Mouse (Mus musculus) embryonic facial prominence, embryonic 15.5 days (tissue): ENCODE data around the gene Tmem50a. TPM values are rescaled to one million over a fixed set of nuclear protein-coding genes. Genes with fewer than 3 reads are reported as not detected.

Experiments used
- ATAC-seq: fragments of 200-750 bp; cut with Nextera tagmentation; 2 replicates; pipeline ENCODE4 v1.8.0; 2017; ENCODE audit warnings: low read depth, moderate TSS enrichment; ENCODE audit not compliant: insufficient number of reproducible peaks, low FRiP score, low TSS enrichment
- H3K27ac ChIP-seq: fragments of 300-500 bp; sonication (generic); replicated peaks from 2 replicates; pipeline ENCODE4 v1.5.1; 2015; ENCODE audit warnings: mild to moderate bottlenecking, inconsistent platforms
- H3K27me3 ChIP-seq: fragments of 300-500 bp; sonication (generic); 2 replicates; pipeline ENCODE4 v1.6.1; 2015; ENCODE audit warnings: inconsistent platforms
- H3K36me3 ChIP-seq: fragments of 300-500 bp; sonication (generic); 2 replicates; pipeline ENCODE4 v1.6.1; 2015; ENCODE audit warnings: mild to moderate bottlenecking, inconsistent platforms
- H3K4me1 ChIP-seq: fragments of 300-500 bp; sonication (generic); 2 replicates; pipeline ENCODE4 v1.6.1; 2015; ENCODE audit warnings: inconsistent platforms
- H3K4me2 ChIP-seq: fragments of 300-500 bp; sonication (generic); replicated peaks from 2 replicates; pipeline ENCODE4 v1.6.1; 2015; ENCODE audit warnings: mild to moderate bottlenecking, inconsistent platforms
- H3K4me3 ChIP-seq: fragments of 300-500 bp; sonication (generic); replicated peaks from 2 replicates; pipeline ENCODE4 v1.5.1; 2015; ENCODE audit warnings: mild to moderate bottlenecking, inconsistent platforms
- H3K9ac ChIP-seq: fragments of 300-500 bp; sonication (generic); 2 replicates; pipeline ENCODE4 v1.6.1; 2015; ENCODE audit warnings: inconsistent platforms
- H3K9me3 ChIP-seq: fragments of 300-500 bp; sonication (generic); replicated peaks from 2 replicates; pipeline ENCODE4 v1.6.1; 2016; ENCODE audit warnings: inconsistent platforms
- WGBS: fragments of 180-500 bp; shearing (Covaris S2); methylation state at CpG from one replicate; pipeline ENCODE4 v1.1.7; 2015; 5-methylcytosine and 5-hydroxymethylcytosine counted together
- polyA plus RNA-seq: library from polyadenylated mRNA; unstranded; fragments of >200 nt; fragmentation: Nextera tagmentation; extraction: Ambion mirVana; gene quantifications from 2 replicates; pipeline ENCODE4 v1.2.1, GENCODE M21; 2015

Tmem50a gene
- polyA plus RNA-seq, 1 experiment from 2014 or later: 193 TPM

GRCm38 (mm10) chr4:134937240-134938176 is 22.7 kb upstream of the Tmem50a start:
- Histone ChIP-seq H3K36me3 (peaks cover 42% of the 10 kb centered on the region), H3K4me2 (no peak overlapping the region), H3K27ac (no peak overlapping the region; the same call in 1 of the 2 replicates), H3K4me1 (no peaks in the 10 kb centered on the region), H3K9me3 (no peaks in the 10 kb centered on the region), H3K9ac (no peak overlapping the region), H3K4me3 (no peak overlapping the region), H3K27me3 (peaks cover 4% of the 10 kb centered on the region; the same call in 1 of the 2 replicates)
- no peak; the same call in 1 of the 2 replicates for ATAC-seq
- WGBS: 68% methylated on average over 17 of the region's 17 CpGs

- no peaks in the 10 kb centered on the region for H3K27me3 ChIP-seq
- peaks cover 22% of the 10 kb centered on the region for H3K4me1 ChIP-seq
- H3K4me2 ChIP-seq: peak within 1 kb of the TSS; percentile 82
- H3K36me3 ChIP-seq: peaks cover 64% of the 10 kb centered on the region
- peak within 1 kb of the TSS; percentile 68 for H3K9ac ChIP-seq
- H3K4me3 ChIP-seq: peak within 1 kb of the TSS; percentile 97
- peak within 1 kb of the TSS; percentile 82 for H3K27ac ChIP-seq
- no peaks in the 10 kb centered on the region for H3K9me3 ChIP-seq
- under 1% methylated on average over 68 of the region's 68 CpGs for WGBS
- ATAC-seq: peak; percentile 97
Measured at GRCm38 (mm10) chr4:134930684-134931481, 16.1 kb upstream of the Tmem50a start, which contains the start of gene Syf2. Syf2 (plus strand) TSS chr4:134930898.

GRCm38 (mm10) chr4:134930190-134930589 is 15.4 kb upstream of the Tmem50a start:
- Histone ChIP-seq H3K9ac (peak overlapping the region; percentile 26; the same call in 1 of the 2 replicates), H3K27ac (peak overlapping the region; percentile 69), H3K4me1 (peaks cover 29% of the 10 kb centered on the region), H3K36me3 (peaks cover 64% of the 10 kb centered on the region), H3K9me3 (no peaks in the 10 kb centered on the region), H3K4me2 (peak overlapping the region; percentile 82), H3K4me3 (peak overlapping the region; percentile 97), H3K27me3 (no peaks in the 10 kb centered on the region)
- ATAC-seq: no peak
- WGBS: 27% methylated on average over 9 of the region's 9 CpGs

- Histone ChIP-seq H3K27ac (no peak overlapping the region), H3K4me2 (no peak overlapping the region), H3K4me3 (no peak overlapping the region), H3K9me3 (no peaks in the 10 kb centered on the region), H3K9ac (no peak overlapping the region), H3K4me1 (peaks cover 30% of the 10 kb centered on the region), H3K27me3 (no peaks in the 10 kb centered on the region), H3K36me3 (peaks cover 58% of the 10 kb centered on the region)
- 78% methylated on average over 4 of the region's 4 CpGs for WGBS
- no peak for ATAC-seq
Measured at GRCm38 (mm10) chr4:134929536-134929935, 14.7 kb upstream of the Tmem50a start.

- H3K27ac ChIP-seq: no peak overlapping the region
- WGBS: 90% methylated on average over 1 of the region's 1 CpGs
- no peak for ATAC-seq
- H3K36me3 ChIP-seq: peaks cover 48% of the 10 kb centered on the region
- peaks cover 30% of the 10 kb centered on the region for H3K4me1 ChIP-seq
- H3K4me3 ChIP-seq: no peak overlapping the region
- H3K27me3 ChIP-seq: no peaks in the 10 kb centered on the region
- no peak overlapping the region for H3K9ac ChIP-seq
- H3K4me2 ChIP-seq: no peak overlapping the region
- no peaks in the 10 kb centered on the region for H3K9me3 ChIP-seq
Measured at GRCm38 (mm10) chr4:134928464-134928836, 13.6 kb upstream of the Tmem50a start.

GRCm38 (mm10) chr4:134927815-134928463 is 13.1 kb upstream of the Tmem50a start:
- no peak overlapping the region for H3K9ac ChIP-seq
- no peak for ATAC-seq
- no peaks in the 10 kb centered on the region for H3K27me3 ChIP-seq
- H3K9me3 ChIP-seq: no peaks in the 10 kb centered on the region
- no peak overlapping the region for H3K4me2 ChIP-seq
- no peak overlapping the region for H3K4me3 ChIP-seq
- H3K4me1 ChIP-seq: peaks cover 30% of the 10 kb centered on the region
- 63% methylated on average over 5 of the region's 5 CpGs for WGBS
- peaks cover 43% of the 10 kb centered on the region for H3K36me3 ChIP-seq
- no peak overlapping the region for H3K27ac ChIP-seq

- no peak overlapping the region; the same call in 1 of the 2 replicates for H3K27ac ChIP-seq
- H3K4me3 ChIP-seq: peak overlapping the region; percentile 100
- peaks cover 34% of the 10 kb centered on the region for H3K36me3 ChIP-seq
- no peak for ATAC-seq
- H3K9ac ChIP-seq: peak overlapping the region; percentile 18; the same call in 1 of the 2 replicates
- H3K27me3 ChIP-seq: no peaks in the 10 kb centered on the region
- no peaks in the 10 kb centered on the region for H3K9me3 ChIP-seq
- peaks cover 21% of the 10 kb centered on the region for H3K4me1 ChIP-seq
- WGBS: 66% methylated on average over 8 of the region's 8 CpGs
- peak overlapping the region; percentile 69 for H3K4me2 ChIP-seq
Measured at GRCm38 (mm10) chr4:134925206-134925605, 10.4 kb upstream of the Tmem50a start.

GRCm38 (mm10) chr4:134924019-134924741 is 9.4 kb upstream of the Tmem50a start:
- ATAC-seq: no peak
- Histone ChIP-seq H3K36me3 (peaks cover 34% of the 10 kb centered on the region), H3K4me3 (peak overlapping the region; percentile 100), H3K9me3 (no peaks in the 10 kb centered on the region), H3K27ac (peak overlapping the region; percentile 96), H3K9ac (peak overlapping the region; percentile 100), H3K4me2 (peak overlapping the region; percentile 69), H3K4me1 (peaks cover 21% of the 10 kb centered on the region), H3K27me3 (no peaks in the 10 kb centered on the region)
- under 1% methylated on average over 75 of the region's 75 CpGs for WGBS

- H3K9me3 ChIP-seq: no peaks in the 10 kb centered on the region
- peak within 1 kb of the TSS; percentile 96 for H3K27ac ChIP-seq
- H3K36me3 ChIP-seq: peaks cover 32% of the 10 kb centered on the region
- H3K4me2 ChIP-seq: peak within 1 kb of the TSS; percentile 69
- H3K4me1 ChIP-seq: peaks cover 24% of the 10 kb centered on the region
- no peaks in the 10 kb centered on the region for H3K27me3 ChIP-seq
- peak within 1 kb of the TSS; percentile 100 for H3K4me3 ChIP-seq
- under 1% methylated on average over 63 of the region's 64 CpGs for WGBS
- peak; percentile 96 for ATAC-seq
- peak within 1 kb of the TSS; percentile 100 for H3K9ac ChIP-seq
Measured at GRCm38 (mm10) chr4:134923258-134924018, 8.6 kb upstream of the Tmem50a start, which contains the start of gene Rsrp1. Rsrp1 (plus strand) TSS chr4:134923592.

GRCm38 (mm10) chr4:134922925-134923244 is 8.1 kb upstream of the Tmem50a start:
- under 1% methylated on average over 13 of the region's 13 CpGs for WGBS
- Histone ChIP-seq H3K4me3 (peak overlapping the region; percentile 100), H3K9ac (peak overlapping the region; percentile 100), H3K36me3 (peaks cover 27% of the 10 kb centered on the region), H3K4me1 (peaks cover 26% of the 10 kb centered on the region), H3K27ac (peak overlapping the region; percentile 96), H3K27me3 (no peaks in the 10 kb centered on the region), H3K9me3 (no peaks in the 10 kb centered on the region), H3K4me2 (peak overlapping the region; percentile 69)
- 0 out of 2 replicates have a peak, but pooled peaks have one; percentile 73 for ATAC-seq
